Mouse (Mus musculus) liver (tissue): ENCODE measurements at regions not wholly inside any gene's neighbourhood (a gene's known extent, or its start where the extent isn't known, plus 50 kb on each side); places are given as distances from the start of the nearest gene placed in this dataset.
"Not testable (repeated sequence)": the region's sequence is repeated elsewhere in the genome, so short reads cannot be mapped to it uniquely, and the experiment has no call there.

Experiments used
- DNase-seq: peaks from one replicate; pipeline ENCODE4 v3.0.0-alpha.2; 2020; ENCODE audit warnings: mixed read lengths

DNA sequence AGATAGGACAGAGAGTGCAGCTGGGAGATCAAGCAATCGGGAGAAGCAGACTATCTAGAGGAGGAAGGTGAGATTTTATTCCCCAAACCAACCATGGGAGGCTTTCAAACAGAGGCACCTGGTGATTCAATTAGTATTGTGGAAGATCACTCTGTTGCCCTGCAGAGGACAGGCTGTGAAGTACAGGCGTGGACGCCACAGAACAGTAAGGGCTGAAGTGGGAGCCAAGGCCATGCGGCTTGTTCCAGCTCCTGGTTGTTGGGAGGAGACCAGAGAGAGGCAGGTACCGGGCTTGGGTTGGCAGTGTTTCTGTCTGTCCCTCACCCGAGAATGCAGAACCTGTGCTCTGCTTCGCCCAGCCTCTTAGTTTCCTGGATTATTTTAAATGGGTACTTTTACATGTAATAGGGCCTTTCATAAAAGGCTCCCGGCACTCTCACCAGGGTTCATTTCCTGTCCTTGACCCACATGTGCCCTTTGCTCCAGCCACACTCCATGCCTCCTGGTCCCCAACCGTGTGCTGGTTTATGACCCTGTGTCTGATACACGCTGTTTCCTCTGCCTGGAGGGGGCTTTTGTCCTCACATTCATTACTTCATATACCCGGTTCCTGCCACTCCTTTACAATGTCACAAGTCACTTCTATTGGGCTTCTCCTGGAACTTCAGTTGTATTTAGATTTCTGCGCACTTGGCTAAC lies 58.3 kb downstream of the Vcpkmt start:
- DNase-seq, result no peak

GRCm38 (mm10) chr12:69519869-69520268 lies 63.0 kb downstream of the Vcpkmt start:
- no peak for DNase-seq

DNA sequence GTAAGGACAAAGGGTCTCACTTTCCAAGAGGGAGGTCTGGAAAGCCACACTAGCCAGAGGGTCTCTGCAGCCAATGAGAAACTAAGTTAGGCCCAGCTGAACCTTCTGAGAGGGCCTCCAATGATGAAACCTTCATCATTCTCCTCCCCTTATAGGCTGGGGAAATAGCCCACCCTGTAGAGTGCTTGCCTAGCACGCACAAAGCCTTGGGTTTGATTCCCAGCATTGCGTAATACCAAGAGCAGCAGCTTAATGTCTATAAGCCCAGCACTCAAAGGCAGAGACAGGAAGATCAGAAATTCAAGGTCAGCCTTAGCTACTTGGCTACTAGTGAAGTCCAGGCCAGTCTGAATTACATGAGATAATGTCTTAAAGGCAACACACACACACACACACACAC lies 63.8 kb downstream of the Vcpkmt start:
- no peak for DNase-seq

DNA sequence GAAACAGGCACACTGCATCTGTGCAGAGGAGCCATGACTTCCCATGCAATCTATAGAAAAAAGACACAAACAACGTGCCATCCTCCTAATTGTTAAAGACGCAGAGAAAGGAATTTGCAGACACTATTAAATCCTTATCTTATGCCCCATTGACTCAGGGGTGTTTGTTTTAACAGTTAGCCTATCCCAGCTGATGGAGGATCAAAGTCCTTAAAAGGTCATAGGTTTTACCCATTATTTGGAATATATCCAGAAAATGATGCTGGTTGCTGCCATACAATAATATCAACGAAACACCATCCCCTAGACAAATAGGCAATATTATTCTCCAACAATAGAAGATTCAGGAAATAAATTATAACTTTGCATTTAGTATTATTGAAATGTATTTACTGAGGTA lies 65.2 kb downstream of the Vcpkmt start:
- no peak for DNase-seq

GRCm38 (mm10) chr12:69516314-69516916 lies 66.4 kb downstream of the Vcpkmt start:
- DNase-seq, result no peak

DNA sequence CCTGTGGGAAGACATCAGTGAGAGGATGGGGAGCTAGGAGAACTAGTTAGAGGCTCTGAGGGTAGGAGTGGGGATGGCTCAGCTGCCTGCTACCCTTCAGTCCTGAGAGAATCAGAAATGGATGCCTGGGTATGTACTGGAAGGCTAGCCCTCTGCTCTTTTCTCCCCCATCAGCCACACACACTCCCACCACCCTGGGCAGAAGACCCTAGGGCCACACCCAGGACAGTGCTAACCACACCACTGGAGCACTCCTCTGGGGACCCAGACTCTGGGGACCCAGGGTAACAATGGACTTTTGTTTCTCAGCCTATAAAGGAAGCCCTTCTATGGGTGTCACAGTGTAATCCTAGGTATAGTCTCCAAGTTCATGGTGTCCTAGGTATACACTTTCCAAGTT lies 67.0 kb downstream of the Vcpkmt start:
- no peak for DNase-seq

DNA sequence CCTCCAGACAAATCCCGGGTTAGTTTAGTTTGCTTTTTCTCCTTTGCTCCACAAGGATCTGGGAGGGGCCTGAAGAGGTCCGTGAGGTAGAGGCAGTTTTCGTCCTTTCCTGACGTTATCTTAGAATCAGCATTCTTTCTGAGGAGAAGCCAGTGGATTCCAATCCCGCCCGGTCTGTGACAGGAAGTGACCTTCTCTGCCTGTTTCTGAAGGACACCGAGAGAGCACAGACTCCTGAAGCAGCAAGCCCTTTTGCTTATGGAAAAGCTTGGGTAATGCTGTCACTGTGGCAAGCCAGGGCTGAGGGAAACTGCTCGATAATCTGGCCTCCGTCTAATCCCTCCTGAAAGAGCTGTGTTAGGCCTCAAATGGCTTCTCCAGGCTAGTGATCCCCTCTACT lies 67.7 kb downstream of the Vcpkmt start:
- no peak for DNase-seq

DNA sequence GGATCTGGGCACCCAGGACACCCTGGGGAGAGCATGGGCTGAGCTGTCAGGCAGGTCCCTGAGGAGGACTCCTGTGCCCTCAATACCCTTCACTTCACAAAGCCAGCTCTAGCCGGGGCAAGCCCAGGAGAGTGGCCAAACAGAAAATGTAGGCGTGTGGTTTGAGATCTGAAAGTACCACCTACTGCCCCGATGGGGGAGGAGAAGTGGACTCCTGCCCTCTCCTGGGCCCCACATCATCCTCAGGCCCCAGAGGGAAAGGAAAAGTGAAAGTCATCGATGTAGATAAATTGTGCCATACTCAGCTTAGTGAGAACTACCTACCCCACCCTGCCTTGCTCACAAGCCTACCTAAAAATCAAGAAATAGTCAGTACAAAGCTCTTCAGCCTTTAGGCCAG lies 69.7 kb downstream of the Vcpkmt start:
- peak; percentile 42 for DNase-seq

GRCm38 (mm10) chr12:69510736-69511135 lies 72.1 kb downstream of the Vcpkmt start:
- no peak for DNase-seq

DNA sequence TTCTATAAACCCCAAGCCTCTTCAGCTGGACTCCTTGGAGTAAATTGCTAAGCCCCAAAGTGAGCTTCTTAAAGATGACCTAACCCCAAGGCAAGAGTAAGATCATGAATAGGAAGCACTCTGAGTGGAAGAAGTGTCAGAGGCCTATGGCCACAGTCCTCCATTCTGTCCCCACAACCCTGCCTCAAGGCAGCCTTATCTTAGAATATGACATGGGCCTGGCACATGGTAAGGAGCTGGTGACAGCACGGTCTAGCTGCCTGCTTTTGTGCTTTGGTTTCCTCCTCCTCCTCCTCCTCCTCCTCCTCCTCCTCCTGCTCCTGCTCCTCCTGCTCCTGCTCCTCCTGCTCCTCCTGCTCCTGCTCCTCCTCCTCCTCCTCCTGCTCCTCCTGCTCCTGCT lies 73.6 kb downstream of the Vcpkmt start:
- DNase-seq, result not testable (repeated sequence)

DNA sequence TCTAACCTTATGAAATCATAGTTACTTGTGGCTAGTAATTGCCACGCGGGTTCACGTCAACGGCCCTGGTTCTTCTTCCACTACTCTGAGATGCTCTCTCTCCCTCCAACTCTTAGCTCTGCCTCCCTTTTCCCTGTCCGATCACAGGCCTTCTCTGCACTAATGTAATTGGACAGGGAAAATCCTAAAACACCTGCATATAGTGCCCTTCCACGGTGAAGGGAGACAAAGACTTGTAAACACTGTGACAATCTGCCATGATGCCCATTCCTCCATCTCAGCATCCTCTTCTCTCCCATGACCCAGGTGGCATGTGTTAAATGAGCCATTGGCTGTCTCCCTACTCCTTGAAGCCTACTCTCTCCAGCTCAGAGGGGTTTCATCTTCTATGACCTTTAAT lies 74.9 kb downstream of the Vcpkmt start:
- DNase-seq, result no peak

GRCm38 (mm10) chr12:69507333-69507732 lies 75.5 kb downstream of the Vcpkmt start:
- no peak for DNase-seq

- no peak for DNase-seq
These were observed 80.1 kb downstream of the Vcpkmt start for GRCm38 (mm10) chr12:69502706-69503070.

DNA sequence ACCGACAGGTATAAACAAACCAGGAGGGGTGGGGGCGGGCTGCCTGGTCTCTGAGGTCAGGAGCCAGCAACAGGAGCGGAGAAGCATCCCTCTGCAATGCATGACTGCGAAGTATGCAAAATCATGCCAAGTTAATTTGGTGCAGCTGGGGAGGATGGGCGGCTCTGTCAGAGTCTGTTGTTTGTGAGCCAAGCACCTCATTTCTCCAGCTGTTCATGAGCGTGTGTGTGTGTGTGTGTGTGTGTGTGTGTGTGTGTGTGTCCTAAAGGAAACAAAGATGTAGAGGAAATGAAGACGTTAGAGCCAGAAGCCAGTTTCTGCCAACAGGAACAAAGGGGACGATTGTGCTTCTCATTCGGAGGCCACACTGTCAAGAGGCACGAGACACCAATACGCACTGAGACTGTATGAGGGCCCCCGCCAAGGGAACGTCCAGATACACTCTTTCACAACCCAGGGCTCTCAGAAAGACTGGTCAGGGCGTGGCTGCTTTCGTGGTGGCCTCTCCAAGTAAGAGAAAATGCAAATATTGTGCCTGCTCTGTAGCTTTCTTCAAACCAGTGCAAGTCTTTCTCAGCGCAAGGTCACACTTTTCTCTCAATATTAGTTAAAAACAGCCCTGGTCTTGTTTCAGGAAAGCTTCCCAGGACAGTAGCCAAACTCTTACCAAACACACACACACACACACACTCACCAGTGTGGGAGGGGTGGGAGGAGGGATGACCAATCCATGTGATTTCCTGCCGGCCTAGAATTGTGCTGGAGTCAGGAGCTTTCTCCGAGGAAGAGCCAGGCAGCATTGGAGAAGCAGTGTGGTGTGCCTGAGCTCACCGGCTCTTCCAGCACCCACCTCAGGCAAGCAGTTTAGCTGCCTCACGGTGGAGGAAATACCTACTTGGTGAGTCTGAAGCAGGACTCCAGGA lies 80.8 kb downstream of the Vcpkmt start:
- DNase-seq, result peak; percentile 57

- DNase-seq, result no peak
These were observed 81.5 kb downstream of the Vcpkmt start for GRCm38 (mm10) chr12:69501346-69501730.

DNA sequence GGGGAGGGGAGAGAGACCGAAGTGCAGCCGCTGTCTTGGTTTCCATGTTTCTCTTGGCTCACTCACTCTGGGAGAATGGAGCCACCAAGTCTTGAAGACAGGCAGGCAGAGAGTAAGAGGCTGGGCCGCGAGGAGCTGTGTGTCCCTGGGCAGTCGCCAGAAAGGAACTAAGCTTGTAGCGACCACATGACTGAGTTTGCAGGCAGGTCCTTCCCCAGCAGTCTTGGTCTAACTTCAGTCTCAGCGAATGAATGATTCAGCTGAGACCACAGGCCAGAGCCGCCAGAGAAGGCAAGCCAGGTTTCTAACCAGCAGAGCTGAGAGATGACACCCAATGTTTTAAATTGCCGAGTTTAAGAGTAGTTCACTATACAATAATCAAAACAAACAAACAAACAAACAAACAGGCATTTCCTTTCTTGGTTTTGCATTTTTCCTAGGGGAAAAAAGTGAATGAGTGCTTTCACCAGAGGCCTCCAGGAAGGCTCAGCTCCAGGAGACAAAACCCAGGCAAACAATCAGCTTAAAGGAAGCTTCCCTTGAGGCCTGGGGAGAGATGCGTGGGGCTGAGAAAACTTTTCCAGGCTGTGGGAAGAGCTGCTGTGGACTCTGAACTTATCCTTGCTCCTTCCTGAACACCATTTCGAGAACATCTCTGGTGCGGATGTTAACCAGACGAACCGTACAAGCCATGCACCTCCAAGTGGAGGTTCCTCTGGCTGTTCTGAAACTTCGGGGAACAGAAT lies 82.1 kb downstream of the Vcpkmt start:
- peak; percentile 10 for DNase-seq

- DNase-seq, result no peak
These were observed 85.7 kb downstream of the Vcpkmt start for GRCm38 (mm10) chr12:69497121-69497520.

GRCm38 (mm10) chr12:69496341-69496904 lies 86.4 kb downstream of the Vcpkmt start:
- no peak for DNase-seq

GRCm38 (mm10) chr12:69495776-69496175 lies 87.1 kb downstream of the Vcpkmt start:
- DNase-seq, result no peak

- DNase-seq, result no peak
These were observed 88.2 kb downstream of the Vcpkmt start for GRCm38 (mm10) chr12:69494648-69495047.

GRCm38 (mm10) chr12:69489686-69490085 lies 93.1 kb downstream of the Vcpkmt start:
- no peak for DNase-seq

GRCm38 (mm10) chr12:69486903-69487302 lies 95.9 kb downstream of the Vcpkmt start:
- no peak for DNase-seq
